Mouse (Mus musculus): ENCODE data around the gene Cela3b. TPM values are rescaled to one million over a fixed set of nuclear protein-coding genes. Genes with fewer than 3 reads are reported as not detected.
"Not testable (repeated sequence)": the region's sequence is repeated elsewhere in the genome, so short reads cannot be mapped to it uniquely, and the experiment has no call there.

The Cela3b gene
- polyA plus RNA-seq, 1 experiment from 2014 or later: not detected

- 77% methylated on average over 11 of the region's 11 CpGs for WGBS
- no peaks in the 10 kb centered on the region for H3K27me3 ChIP-seq (ENCODE audit: control insufficient read depth, insufficient read depth, low read length)
- H3K9me3 ChIP-seq (ENCODE audit: control insufficient read depth, low read length): no peaks in the 10 kb centered on the region
- H3K4me2 ChIP-seq (ENCODE audit: low read depth, severe bottlenecking): no peak overlapping the region
- H3K4me3 ChIP-seq (ENCODE audit: low read depth, low read length): no peak overlapping the region
- DNase-seq (ENCODE audit: low spot score): no peak
- no peak overlapping the region for H3K27ac ChIP-seq (replicated peaks; ENCODE audit: low read depth, low read length)
- H3K36me3 ChIP-seq (ENCODE audit: control insufficient read depth, insufficient read depth, low read length): no peaks in the 10 kb centered on the region
- H3K4me1 ChIP-seq (ENCODE audit: control insufficient read depth, insufficient read depth, low read length): no peaks in the 10 kb centered on the region
- no peak for ATAC-seq (ENCODE audit: insufficient number of reproducible peaks, low FRiP score, low TSS enrichment, low read depth)
- H3K9ac ChIP-seq (ENCODE audit: low read length): no peak overlapping the region
These were observed 12.4 kb downstream of the Cela3b start for GRCm38 (mm10) chr4:137417712-137418564.

- Histone ChIP-seq H3K9me3 (ENCODE audit: control insufficient read depth, low read length) (no peaks in the 10 kb centered on the region), H3K27ac (replicated peaks; ENCODE audit: low read depth, low read length) (no peak overlapping the region), H3K4me3 (ENCODE audit: low read depth, low read length) (no peak overlapping the region), H3K36me3 (ENCODE audit: control insufficient read depth, insufficient read depth, low read length) (no peaks in the 10 kb centered on the region), H3K9ac (ENCODE audit: low read length) (no peak overlapping the region), H3K4me2 (ENCODE audit: low read depth, severe bottlenecking) (no peak overlapping the region), H3K27me3 (ENCODE audit: control insufficient read depth, insufficient read depth, low read length) (no peaks in the 10 kb centered on the region), H3K4me1 (ENCODE audit: control insufficient read depth, insufficient read depth, low read length) (no peaks in the 10 kb centered on the region)
- DNase-seq (ENCODE audit: low spot score) (no peak), ATAC-seq (ENCODE audit: insufficient number of reproducible peaks, low FRiP score, low TSS enrichment, low read depth) (no peak)
- 73% methylated on average over 1 of the region's 1 CpGs for WGBS
These were observed 15.4 kb downstream of the Cela3b start for GRCm38 (mm10) chr4:137414936-137415335.

- H3K9me3 ChIP-seq (ENCODE audit: control insufficient read depth, low read length); DNase-seq (ENCODE audit: low spot score); H3K4me3 ChIP-seq (ENCODE audit: low read depth, low read length); H3K36me3 ChIP-seq (ENCODE audit: control insufficient read depth, insufficient read depth, low read length); H3K27ac ChIP-seq (replicated peaks; ENCODE audit: low read depth, low read length); H3K9ac ChIP-seq (ENCODE audit: low read length); H3K4me2 ChIP-seq (ENCODE audit: low read depth, severe bottlenecking); H3K27me3 ChIP-seq (ENCODE audit: control insufficient read depth, insufficient read depth, low read length); H3K4me1 ChIP-seq (ENCODE audit: control insufficient read depth, insufficient read depth, low read length); ATAC-seq (ENCODE audit: insufficient number of reproducible peaks, low FRiP score, low TSS enrichment, low read depth): not testable (repeated sequence)
- 84% methylated on average over 7 of the region's 7 CpGs for WGBS
These were observed 18.1 kb downstream of the Cela3b start for GRCm38 (mm10) chr4:137412185-137412709.

- no peaks in the 10 kb centered on the region for H3K4me1 ChIP-seq (ENCODE audit: control insufficient read depth, insufficient read depth, low read length)
- H3K9ac ChIP-seq (ENCODE audit: low read length): no peak within 1 kb of the TSS
- no peak within 1 kb of the TSS for H3K27ac ChIP-seq (replicated peaks; ENCODE audit: low read depth, low read length)
- no peak within 1 kb of the TSS for H3K4me2 ChIP-seq (ENCODE audit: low read depth, severe bottlenecking)
- no peaks in the 10 kb centered on the region for H3K27me3 ChIP-seq (ENCODE audit: control insufficient read depth, insufficient read depth, low read length)
- WGBS: 90% methylated on average over 5 of the region's 5 CpGs
- H3K9me3 ChIP-seq (ENCODE audit: control insufficient read depth, low read length): no peaks in the 10 kb centered on the region
- H3K36me3 ChIP-seq (ENCODE audit: control insufficient read depth, insufficient read depth, low read length): no peaks in the 10 kb centered on the region
- DNase-seq (ENCODE audit: low spot score): no peak
- no peak within 1 kb of the TSS for H3K4me3 ChIP-seq (ENCODE audit: low read depth, low read length)
- no peak for ATAC-seq (ENCODE audit: insufficient number of reproducible peaks, low FRiP score, low TSS enrichment, low read depth)
These were observed 20.6 kb downstream of the Cela3b start, which contains the start of gene Cela3a for GRCm38 (mm10) chr4:137409691-137410090. Gene Cela3a, minus strand, starts transcription at chr4:137409791.

GRCm38 (mm10) chr4:137405571-137405970 is 24.8 kb downstream of the Cela3b start:
- Histone ChIP-seq H3K4me3 (ENCODE audit: low read depth, low read length) (no peak overlapping the region), H3K9ac (ENCODE audit: low read length) (no peak overlapping the region), H3K9me3 (ENCODE audit: control insufficient read depth, low read length) (no peaks in the 10 kb centered on the region), H3K4me2 (ENCODE audit: low read depth, severe bottlenecking) (no peak overlapping the region), H3K27me3 (ENCODE audit: control insufficient read depth, insufficient read depth, low read length) (no peaks in the 10 kb centered on the region), H3K36me3 (ENCODE audit: control insufficient read depth, insufficient read depth, low read length) (no peaks in the 10 kb centered on the region), H3K27ac (replicated peaks; ENCODE audit: low read depth, low read length) (no peak overlapping the region), H3K4me1 (ENCODE audit: control insufficient read depth, insufficient read depth, low read length) (no peaks in the 10 kb centered on the region)
- ATAC-seq (ENCODE audit: insufficient number of reproducible peaks, low FRiP score, low TSS enrichment, low read depth) (no peak), DNase-seq (ENCODE audit: low spot score) (no peak)
- 96% methylated on average over 3 of the region's 3 CpGs for WGBS

- WGBS: 78% methylated on average over 15 of the region's 15 CpGs
- ATAC-seq (ENCODE audit: insufficient number of reproducible peaks, low FRiP score, low TSS enrichment, low read depth) (no peak), DNase-seq (ENCODE audit: low spot score) (no peak)
These were observed 33.5 kb downstream of the Cela3b start for GRCm38 (mm10) chr4:137396641-137397525.

GRCm38 (mm10) chr4:137393378-137394135 is 36.8 kb downstream of the Cela3b start:
- H3K9ac ChIP-seq (ENCODE audit: low read length): no peak overlapping the region
- ATAC-seq (ENCODE audit: insufficient number of reproducible peaks, low FRiP score, low TSS enrichment, low read depth) (no peak), DNase-seq (ENCODE audit: low spot score) (no peak)

More at GRCm38 (mm10) chr4:137396641-137397525, 33.5 kb downstream of the Cela3b start:
- Histone ChIP-seq H3K9ac (ENCODE audit: low read length) (no peak overlapping the region), H3K27me3 (ENCODE audit: control insufficient read depth, insufficient read depth, low read length) (no peaks in the 10 kb centered on the region), H3K36me3 (ENCODE audit: control insufficient read depth, insufficient read depth, low read length) (no peaks in the 10 kb centered on the region), H3K4me3 (ENCODE audit: low read depth, low read length) (no peak overlapping the region), H3K4me1 (ENCODE audit: control insufficient read depth, insufficient read depth, low read length) (no peaks in the 10 kb centered on the region), H3K9me3 (ENCODE audit: control insufficient read depth, low read length) (no peaks in the 10 kb centered on the region), H3K27ac (replicated peaks; ENCODE audit: low read depth, low read length) (no peak overlapping the region), H3K4me2 (ENCODE audit: low read depth, severe bottlenecking) (no peak overlapping the region)

GRCm38 (mm10) chr4:137392874-137393273 is 37.5 kb downstream of the Cela3b start:
- H3K9me3 ChIP-seq (ENCODE audit: control insufficient read depth, low read length): no peaks in the 10 kb centered on the region
- H3K36me3 ChIP-seq (ENCODE audit: control insufficient read depth, insufficient read depth, low read length): no peaks in the 10 kb centered on the region
- no peaks in the 10 kb centered on the region for H3K4me1 ChIP-seq (ENCODE audit: control insufficient read depth, insufficient read depth, low read length)
- H3K27me3 ChIP-seq (ENCODE audit: control insufficient read depth, insufficient read depth, low read length): no peaks in the 10 kb centered on the region
- DNase-seq (ENCODE audit: low spot score) (no peak), ATAC-seq (ENCODE audit: insufficient number of reproducible peaks, low FRiP score, low TSS enrichment, low read depth) (no peak)
- H3K9ac ChIP-seq (ENCODE audit: low read length): no peak overlapping the region
- WGBS: 92% methylated on average over 9 of the region's 9 CpGs
- no peak overlapping the region for H3K4me2 ChIP-seq (ENCODE audit: low read depth, severe bottlenecking)
- no peak overlapping the region for H3K27ac ChIP-seq (replicated peaks; ENCODE audit: low read depth, low read length)
- no peak overlapping the region for H3K4me3 ChIP-seq (ENCODE audit: low read depth, low read length)

More at GRCm38 (mm10) chr4:137393378-137394135, 36.8 kb downstream of the Cela3b start:
- H3K4me2 ChIP-seq (ENCODE audit: low read depth, severe bottlenecking): no peak overlapping the region
- H3K4me3 ChIP-seq (ENCODE audit: low read depth, low read length): no peak overlapping the region
- no peaks in the 10 kb centered on the region for H3K27me3 ChIP-seq (ENCODE audit: control insufficient read depth, insufficient read depth, low read length)
- no peaks in the 10 kb centered on the region for H3K36me3 ChIP-seq (ENCODE audit: control insufficient read depth, insufficient read depth, low read length)
- H3K9me3 ChIP-seq (ENCODE audit: control insufficient read depth, low read length): no peaks in the 10 kb centered on the region
- WGBS: 70% methylated on average over 9 of the region's 9 CpGs
- H3K27ac ChIP-seq (replicated peaks; ENCODE audit: low read depth, low read length): no peak overlapping the region
- H3K4me1 ChIP-seq (ENCODE audit: control insufficient read depth, insufficient read depth, low read length): no peaks in the 10 kb centered on the region
